Mouse (Mus musculus) embryonic facial prominence, embryonic 12.5 days (tissue): ENCODE measurements around the gene Faiml. TPM values are rescaled to one million over a fixed set of nuclear protein-coding genes. Genes with fewer than 3 reads are reported as not detected.
A peak's percentile ranks its signal among the peaks of the same experiment; 100 is the strongest.

ENCODE experiments used
- ATAC-seq: fragments of 200-750 bp; cut with Nextera tagmentation; 2 replicates; pipeline ENCODE4 v1.8.0; 2017; ENCODE audit not compliant: insufficient number of reproducible peaks, insufficient read depth, low FRiP score, low TSS enrichment
- H3K27ac ChIP-seq: fragments of 300-500 bp; sonication (generic); 2 replicates; pipeline ENCODE4 v1.5.1; 2016; ENCODE audit warnings: mild to moderate bottlenecking
- H3K27me3 ChIP-seq: fragments of 300-500 bp; sonication (generic); 2 replicates; pipeline ENCODE4 v1.6.1; 2016; ENCODE audit warnings: mild to moderate bottlenecking, moderate library complexity
- H3K36me3 ChIP-seq: fragments of 300-500 bp; sonication (generic); 2 replicates; pipeline ENCODE4 v1.6.1; 2016; ENCODE audit warnings: mild to moderate bottlenecking
- H3K4me1 ChIP-seq: fragments of 300-500 bp; sonication (generic); 2 replicates; pipeline ENCODE4 v1.6.1; 2016
- H3K4me2 ChIP-seq: fragments of 300-500 bp; sonication (generic); replicated peaks from 2 replicates; pipeline ENCODE4 v1.6.1; 2016; ENCODE audit warnings: mild to moderate bottlenecking, moderate library complexity
- H3K4me3 ChIP-seq: fragments of 300-500 bp; sonication (generic); 2 replicates; pipeline ENCODE4 v1.5.1; 2016; ENCODE audit warnings: mild to moderate bottlenecking
- H3K9ac ChIP-seq: fragments of 300-500 bp; sonication (generic); 2 replicates; pipeline ENCODE4 v1.6.1; 2016; ENCODE audit warnings: mild to moderate bottlenecking, moderate library complexity
- H3K9me3 ChIP-seq: fragments of 300-500 bp; sonication (generic); 2 replicates; pipeline ENCODE4 v1.6.1; 2016; ENCODE audit warnings: mild to moderate bottlenecking, moderate library complexity
- WGBS: fragments of 180-500 bp; shearing (Covaris S2); methylation state at CpG from one replicate; pipeline ENCODE4 v1.1.7; 2016; 5-methylcytosine and 5-hydroxymethylcytosine counted together
- polyA plus RNA-seq: library from polyadenylated mRNA; unstranded; fragments of >200 nt; fragmentation: Nextera tagmentation; extraction: Ambion mirVana; gene quantifications from 2 replicates; pipeline ENCODE4 v1.2.1, GENCODE M21; 2016

Faiml gene
- not detected in 2 replicates for polyA plus RNA-seq

DNA sequence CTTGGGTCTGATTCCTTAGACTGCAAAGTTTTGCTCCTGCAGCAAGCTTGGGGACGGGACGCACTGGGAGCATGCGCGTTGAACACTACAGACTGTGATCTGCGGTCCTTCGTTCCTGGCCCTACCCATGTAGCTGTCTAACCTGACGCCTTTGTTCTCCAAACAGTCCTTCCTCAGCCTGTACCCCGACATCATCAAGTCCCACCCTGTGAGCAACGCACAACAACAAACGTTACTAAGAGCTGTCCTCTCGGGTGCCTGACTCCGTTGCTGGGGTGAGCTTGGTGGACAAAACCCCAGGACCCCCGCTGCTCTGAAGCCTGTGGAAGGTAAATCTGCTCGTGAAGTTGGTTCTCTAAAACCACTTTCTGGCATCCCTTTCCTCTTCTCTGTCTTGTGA, at the start of gene Faiml:
Gene Faiml, minus strand, starts transcription at position 101 of the 400 bp plus-strand sequence.
- 87% methylated on average over 14 of the region's 14 CpGs for WGBS
- no peaks in the 10 kb centered on the region for H3K36me3 ChIP-seq
- no peaks in the 10 kb centered on the region for H3K27me3 ChIP-seq
- no peak within 1 kb of the TSS for H3K4me2 ChIP-seq
- no peak within 1 kb of the TSS for H3K27ac ChIP-seq
- H3K4me3 ChIP-seq: no peak within 1 kb of the TSS
- no peaks in the 10 kb centered on the region for H3K4me1 ChIP-seq
- no peak for ATAC-seq
- no peaks in the 10 kb centered on the region for H3K9me3 ChIP-seq
- no peak within 1 kb of the TSS for H3K9ac ChIP-seq

DNA sequence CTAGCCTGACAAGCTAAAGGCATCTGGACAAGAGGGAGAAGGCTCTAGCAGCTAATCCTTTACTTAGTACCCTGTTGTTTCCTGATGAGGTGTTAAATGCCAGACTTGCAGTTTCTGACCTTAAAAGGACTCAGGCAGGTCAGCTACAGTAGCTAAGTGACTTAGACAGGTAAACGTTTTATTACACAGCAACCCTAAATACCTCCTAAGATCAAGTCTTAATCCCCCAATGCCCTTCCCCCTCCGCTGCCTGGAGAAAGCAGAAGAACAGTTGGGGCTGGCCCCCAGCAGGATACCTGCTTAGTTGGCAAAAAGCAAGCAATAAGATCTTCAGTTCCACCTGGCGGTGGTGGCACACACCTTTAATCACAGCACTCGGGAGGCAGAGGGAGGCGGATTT, 21.9 kb upstream of the Faiml start:
- H3K4me1 ChIP-seq: no peaks in the 10 kb centered on the region
- no peak overlapping the region for H3K27ac ChIP-seq
- no peak overlapping the region for H3K9ac ChIP-seq
- no peaks in the 10 kb centered on the region for H3K9me3 ChIP-seq
- ATAC-seq: no peak
- 77% methylated on average over 5 of the region's 5 CpGs for WGBS
- H3K4me2 ChIP-seq: no peak overlapping the region
- H3K36me3 ChIP-seq: peaks cover 49% of the 10 kb centered on the region
- no peaks in the 10 kb centered on the region for H3K27me3 ChIP-seq
- H3K4me3 ChIP-seq: no peak overlapping the region

DNA sequence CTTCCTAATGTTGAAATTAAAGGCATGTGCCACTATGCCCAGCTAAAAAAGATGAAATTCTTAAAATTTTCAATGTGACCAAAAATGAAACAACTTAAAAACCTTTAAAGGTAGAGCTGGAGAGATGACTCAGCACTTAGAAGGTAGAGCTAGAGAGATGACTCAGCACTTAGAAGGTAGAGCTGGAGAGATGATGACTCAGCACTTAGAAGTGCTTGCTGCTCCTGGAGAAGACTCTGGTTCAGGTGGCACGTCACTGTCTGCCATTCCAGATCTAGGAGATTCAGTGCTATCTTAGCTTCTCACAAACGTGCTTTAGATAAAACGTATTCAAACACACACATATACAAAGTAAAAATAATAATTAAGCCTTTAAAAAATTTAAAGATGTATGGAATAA, 19.8 kb upstream of the Faiml start:
- Histone ChIP-seq H3K27ac (no peak overlapping the region), H3K9me3 (no peaks in the 10 kb centered on the region), H3K4me2 (no peak overlapping the region), H3K27me3 (no peaks in the 10 kb centered on the region), H3K9ac (no peak overlapping the region), H3K36me3 (peaks cover 37% of the 10 kb centered on the region), H3K4me3 (no peak overlapping the region), H3K4me1 (no peaks in the 10 kb centered on the region)
- no peak for ATAC-seq
- WGBS: 85% methylated on average over 3 of the region's 3 CpGs

DNA sequence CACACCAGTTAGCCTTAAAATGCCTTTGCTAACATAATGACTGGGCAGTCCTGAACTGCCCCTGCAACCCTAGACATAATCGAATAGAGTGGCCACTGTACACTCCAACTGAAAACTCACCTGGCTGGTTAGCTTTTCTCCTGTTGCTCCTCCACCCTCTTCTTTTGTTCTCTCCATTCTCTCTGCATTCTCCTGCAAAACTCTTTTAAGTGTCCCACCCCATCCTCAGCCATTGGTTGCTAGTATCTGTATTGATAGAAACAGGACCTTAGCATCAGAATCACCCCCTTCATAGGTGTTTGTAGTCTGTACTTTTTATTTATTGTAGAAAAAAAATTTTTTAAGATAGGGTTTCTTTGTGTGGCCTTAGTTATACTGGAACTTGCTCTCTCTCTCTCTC, 19.2 kb upstream of the Faiml start:
- Histone ChIP-seq H3K36me3 (peaks cover 37% of the 10 kb centered on the region), H3K27me3 (no peaks in the 10 kb centered on the region), H3K27ac (no peak overlapping the region), H3K4me2 (no peak overlapping the region), H3K9ac (no peak overlapping the region), H3K4me1 (no peaks in the 10 kb centered on the region), H3K9me3 (no peaks in the 10 kb centered on the region), H3K4me3 (no peak overlapping the region)
- WGBS: 91% methylated on average over 1 of the region's 1 CpGs
- ATAC-seq: no peak

DNA sequence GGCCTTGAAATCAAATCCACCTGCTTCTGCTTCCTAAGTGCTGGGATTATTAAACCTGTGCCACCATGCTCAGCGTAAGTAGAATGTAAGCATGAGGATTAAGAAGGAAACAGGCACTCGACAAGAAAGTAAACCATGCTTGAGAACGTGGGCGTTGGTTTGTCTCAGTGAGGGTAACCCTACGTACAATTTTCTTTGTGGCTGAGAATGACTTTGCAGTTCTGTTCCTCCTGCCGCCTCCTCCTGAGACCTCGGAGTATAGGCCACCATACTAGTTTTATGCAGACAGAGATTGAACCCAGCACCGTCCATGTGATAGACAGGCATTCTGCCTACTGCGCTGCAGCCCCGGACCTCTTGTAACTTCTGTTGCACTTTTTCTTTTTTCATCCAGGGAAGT, 16.8 kb upstream of the Faiml start:
- 89% methylated on average over 10 of the region's 10 CpGs for WGBS
- Histone ChIP-seq H3K36me3 (peaks cover 35% of the 10 kb centered on the region), H3K4me1 (no peaks in the 10 kb centered on the region), H3K9me3 (no peaks in the 10 kb centered on the region), H3K27me3 (no peaks in the 10 kb centered on the region), H3K4me2 (no peak overlapping the region), H3K4me3 (no peak overlapping the region), H3K9ac (no peak overlapping the region), H3K27ac (no peak overlapping the region)
- no peak for ATAC-seq

DNA sequence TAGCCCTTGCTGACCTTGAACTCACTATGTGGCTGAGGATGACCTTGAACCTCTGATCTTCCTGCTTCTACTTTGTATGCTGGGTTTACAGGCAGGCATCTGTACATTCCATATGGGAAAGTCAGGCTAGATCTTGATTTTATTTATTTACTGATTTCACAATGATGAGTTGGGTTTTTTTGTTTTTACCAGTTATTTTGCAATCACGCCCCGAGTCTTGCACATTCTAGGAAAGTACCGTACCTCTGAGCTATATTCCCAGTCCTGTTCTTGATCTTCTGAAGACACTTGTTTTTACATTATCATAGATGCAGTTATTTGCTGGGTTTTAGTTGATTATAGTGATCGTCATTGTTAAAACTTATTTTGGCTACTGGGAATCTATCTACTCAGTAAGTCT, 11.9 kb upstream of the Faiml start:
- Histone ChIP-seq H3K4me2 (no peak overlapping the region), H3K36me3 (peaks cover 9% of the 10 kb centered on the region)

DNA sequence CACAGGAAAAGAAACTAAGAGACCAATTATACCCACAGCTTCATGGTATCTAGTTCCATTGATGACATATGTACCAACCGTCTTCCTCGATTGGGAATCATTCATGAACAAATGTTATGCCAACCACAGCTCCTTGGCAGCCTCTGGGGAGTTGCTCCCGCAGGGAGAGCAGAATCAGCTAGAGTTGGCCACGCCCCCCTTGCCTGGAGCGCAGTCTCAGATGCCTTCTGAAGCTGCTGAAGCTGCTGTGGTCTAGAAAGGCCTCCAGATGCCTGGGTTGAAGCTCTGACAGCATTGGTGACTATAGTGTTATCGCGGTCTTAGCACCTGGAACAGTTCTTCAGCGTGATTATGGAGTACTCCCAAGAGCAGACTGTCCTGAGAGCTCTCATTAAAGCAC, 11.3 kb upstream of the Faiml start:
- no peak overlapping the region for H3K4me2 ChIP-seq
- H3K27ac ChIP-seq: no peak overlapping the region
- no peak overlapping the region for H3K4me3 ChIP-seq
- H3K36me3 ChIP-seq: peaks cover 9% of the 10 kb centered on the region
- no peaks in the 10 kb centered on the region for H3K9me3 ChIP-seq
- H3K9ac ChIP-seq: no peak overlapping the region
- H3K4me1 ChIP-seq: 0 out of 2 replicates have a peak, but pooled peaks cover 3% of the 10 kb centered on the region
- ATAC-seq: no peak
- WGBS: 55% methylated on average over 8 of the region's 8 CpGs
- H3K27me3 ChIP-seq: no peaks in the 10 kb centered on the region

More for the DNA sequence above, 11.9 kb upstream of the Faiml start:
- Histone ChIP-seq H3K27me3 (no peaks in the 10 kb centered on the region), H3K27ac (no peak overlapping the region), H3K4me3 (no peak overlapping the region), H3K9me3 (no peaks in the 10 kb centered on the region), H3K4me1 (0 out of 2 replicates have a peak, but pooled peaks cover 3% of the 10 kb centered on the region), H3K9ac (no peak overlapping the region)
- no peak for ATAC-seq
- 94% methylated on average over 4 of the region's 4 CpGs for WGBS

DNA sequence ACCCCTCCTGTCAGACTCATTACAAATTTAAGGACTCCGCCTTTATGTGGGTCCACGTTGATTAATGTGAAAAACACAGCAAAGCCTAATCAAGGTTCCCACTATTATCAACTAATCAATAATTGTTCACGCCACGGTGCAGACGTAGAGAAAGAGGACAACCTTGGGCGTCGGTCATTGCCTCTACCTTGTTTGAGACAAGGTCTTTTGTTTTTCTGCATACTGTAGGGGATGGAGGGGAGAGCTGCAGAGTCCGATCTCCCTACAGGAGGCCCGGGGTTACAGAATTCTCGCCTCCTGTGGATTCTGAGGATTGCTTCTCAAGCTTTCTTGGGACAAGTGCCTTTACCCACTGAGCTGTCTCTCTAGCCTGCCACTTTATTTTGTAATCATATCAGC, 6.9 kb upstream of the Faiml start:
- Histone ChIP-seq H3K4me2 (peak overlapping the region; percentile 76), H3K27ac (peak overlapping the region; percentile 78; the same call in 1 of the 2 replicates), H3K9me3 (no peaks in the 10 kb centered on the region), H3K27me3 (no peaks in the 10 kb centered on the region), H3K4me3 (peak overlapping the region; percentile 89), H3K4me1 (peaks cover 7% of the 10 kb centered on the region), H3K9ac (peak overlapping the region; percentile 72), H3K36me3 (0 out of 2 replicates have a peak, but pooled peaks cover 5% of the 10 kb centered on the region)
- no peak for ATAC-seq
- WGBS: 2% methylated on average over 10 of the region's 10 CpGs

DNA sequence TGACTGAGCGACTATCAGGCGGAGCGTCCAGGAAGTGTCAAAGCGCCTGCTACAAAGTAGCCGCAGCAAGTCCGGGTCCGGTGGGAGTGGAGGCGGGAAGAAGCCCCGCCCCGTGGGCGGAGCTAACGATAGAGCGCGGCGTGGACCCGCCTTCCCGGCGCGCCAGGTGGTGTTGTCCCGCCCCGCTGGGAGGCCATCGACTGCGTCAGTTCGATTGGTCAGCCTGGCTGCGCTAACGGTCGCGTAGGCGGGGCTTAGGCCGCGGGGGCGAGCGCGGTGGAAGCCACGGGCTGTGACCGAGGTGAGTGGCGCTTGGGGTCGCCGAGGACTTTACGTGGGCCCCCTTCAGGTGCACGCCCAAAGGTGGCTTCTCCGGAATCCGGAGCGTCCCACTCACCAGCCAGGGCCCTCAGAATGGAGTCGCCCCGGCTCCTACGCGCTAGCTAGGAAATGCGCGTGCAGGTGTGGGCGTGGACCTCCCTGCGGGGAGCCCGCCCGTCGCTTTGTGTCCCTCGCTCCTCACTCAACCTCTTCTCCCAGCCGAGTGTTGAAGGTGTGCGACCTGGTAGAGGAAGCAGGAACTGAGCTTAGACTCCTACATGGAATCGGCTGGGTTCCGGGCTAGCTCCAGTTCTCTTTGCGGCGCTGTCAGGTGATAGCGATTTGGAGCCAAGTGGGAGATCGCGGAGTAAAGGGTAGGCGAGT, 6.3 kb upstream of the Faiml start, which contains the start of gene Cep70:
Gene Cep70, plus strand, starts transcription at position 178 of the 705 bp plus-strand sequence.
- Histone ChIP-seq H3K27ac (peak within 1 kb of the TSS; percentile 78), H3K9me3 (no peaks in the 10 kb centered on the region), H3K4me2 (peak within 1 kb of the TSS; percentile 76), H3K27me3 (no peaks in the 10 kb centered on the region), H3K9ac (peak within 1 kb of the TSS; percentile 72), H3K4me3 (peak within 1 kb of the TSS; percentile 89), H3K36me3 (0 out of 2 replicates have a peak, but pooled peaks cover 2% of the 10 kb centered on the region), H3K4me1 (peaks cover 7% of the 10 kb centered on the region)
- under 1% methylated on average over 66 of the region's 66 CpGs for WGBS
- ATAC-seq: peak; percentile 94

DNA sequence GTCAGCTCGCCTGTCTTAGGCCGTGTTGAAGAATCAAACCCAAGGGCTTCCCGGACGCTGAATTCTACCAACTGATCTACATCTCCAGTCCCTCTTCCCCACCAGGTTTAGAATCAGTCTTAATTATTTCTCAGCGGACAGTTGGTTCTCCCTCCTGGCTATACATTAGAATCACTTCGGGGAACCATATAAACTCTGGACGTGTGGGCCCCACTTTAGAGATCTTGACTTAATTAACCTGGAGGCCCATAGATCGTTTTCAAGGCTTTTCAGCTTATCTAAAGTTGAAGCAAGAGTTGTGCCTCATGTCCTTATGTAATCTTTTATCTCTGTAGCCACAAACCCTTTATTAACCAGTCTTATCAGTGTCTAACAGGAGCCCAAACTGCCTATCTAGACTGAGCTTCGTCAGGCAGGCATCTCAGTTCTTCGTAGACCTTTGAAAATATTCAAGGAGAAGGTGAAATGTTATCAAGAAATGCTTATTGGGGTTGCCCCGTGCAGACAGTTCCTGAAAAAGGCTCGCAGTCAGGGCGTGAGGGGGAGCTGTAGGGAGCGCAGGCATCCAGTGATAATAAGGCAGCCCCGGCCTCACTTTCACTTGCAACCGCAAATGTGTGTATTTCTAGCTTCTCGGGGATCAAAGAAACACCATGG, 5.6 kb upstream of the Faiml start:
- ATAC-seq: no peak
- Histone ChIP-seq H3K4me1 (peaks cover 7% of the 10 kb centered on the region), H3K27me3 (no peaks in the 10 kb centered on the region), H3K9ac (peak overlapping the region; percentile 31), H3K36me3 (no peaks in the 10 kb centered on the region), H3K27ac (no peak overlapping the region), H3K9me3 (no peaks in the 10 kb centered on the region), H3K4me2 (peak overlapping the region; percentile 76), H3K4me3 (peak overlapping the region; percentile 89)
- 7% methylated on average over 17 of the region's 17 CpGs for WGBS

DNA sequence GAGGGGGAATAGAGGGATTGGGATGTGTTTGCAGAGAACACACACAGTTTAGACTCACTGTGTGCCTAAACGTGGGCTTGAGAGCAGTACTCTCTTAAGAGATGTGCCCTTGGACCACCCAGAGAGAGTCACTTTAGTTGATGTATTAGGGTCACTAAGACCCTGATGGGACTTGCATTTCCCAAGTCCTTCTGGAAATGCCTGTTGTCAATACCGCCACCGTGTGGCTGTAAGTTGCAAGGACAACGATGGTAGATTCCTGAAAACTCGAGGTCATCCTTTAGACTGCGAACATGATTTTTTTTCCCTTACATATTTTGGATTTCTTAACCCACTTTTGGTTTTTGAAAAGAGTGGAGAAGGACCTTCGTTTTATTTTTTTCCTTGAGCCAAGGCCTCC, 5.0 kb upstream of the Faiml start:
- 3% methylated on average over 7 of the region's 7 CpGs for WGBS

DNA sequence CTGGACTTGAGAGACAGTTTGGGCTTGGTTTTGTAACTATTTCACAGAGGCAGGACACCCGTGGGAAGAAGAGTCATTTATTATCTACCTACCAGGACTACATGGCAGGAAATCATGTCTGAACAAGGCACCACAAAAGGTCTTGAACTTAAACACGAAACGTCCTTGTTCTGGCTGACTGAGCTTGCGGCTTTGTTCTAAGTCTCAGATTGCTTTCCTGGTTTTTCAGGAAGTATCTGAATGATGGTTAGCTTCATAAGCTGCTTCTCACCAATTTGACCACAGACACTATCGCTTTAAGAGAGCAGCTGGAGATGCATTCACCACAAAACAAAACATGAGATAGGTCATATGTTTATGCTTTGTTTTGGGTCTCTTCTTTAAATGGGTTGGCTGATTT, 3.5 kb upstream of the Faiml start:
- WGBS: 71% methylated on average over 5 of the region's 5 CpGs
- Histone ChIP-seq H3K4me3 (no peak overlapping the region), H3K4me2 (no peak overlapping the region), H3K4me1 (peaks cover 7% of the 10 kb centered on the region), H3K36me3 (no peaks in the 10 kb centered on the region), H3K27ac (no peak overlapping the region), H3K9ac (no peak overlapping the region), H3K27me3 (no peaks in the 10 kb centered on the region), H3K9me3 (no peaks in the 10 kb centered on the region)
- no peak for ATAC-seq

More for the DNA sequence above, 5.0 kb upstream of the Faiml start:
- Histone ChIP-seq H3K27ac (no peak overlapping the region), H3K9ac (no peak overlapping the region), H3K4me1 (peaks cover 7% of the 10 kb centered on the region), H3K4me2 (peak overlapping the region; percentile 76; the same call in 1 of the 2 replicates), H3K27me3 (no peaks in the 10 kb centered on the region), H3K9me3 (no peaks in the 10 kb centered on the region), H3K4me3 (0 out of 2 replicates have a peak overlapping the region, but pooled peaks have one; percentile 89), H3K36me3 (no peaks in the 10 kb centered on the region)
- ATAC-seq: no peak
